ENCODE assay signal across 22 mouse cellular contexts in the genomic region with DNA sequence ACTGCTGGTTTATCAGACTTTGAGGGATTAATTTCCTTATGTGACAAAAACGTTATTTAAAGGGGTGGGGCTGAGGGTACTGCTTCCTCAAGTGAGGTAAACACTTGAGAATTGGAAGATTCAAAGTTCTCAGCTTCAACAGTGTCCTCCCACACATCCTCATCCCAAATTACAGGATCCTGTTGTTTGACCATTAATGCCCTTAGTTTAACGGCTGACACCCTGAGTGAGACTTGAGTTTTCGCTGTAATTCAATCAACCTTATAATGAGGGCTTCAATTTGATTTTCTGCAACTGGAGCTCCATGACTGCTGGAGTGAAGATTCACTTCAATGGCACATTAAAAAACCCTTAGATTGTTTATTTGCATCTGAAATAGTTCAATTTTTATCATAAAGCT. TPM values are rescaled to one million over a fixed set of nuclear protein-coding genes. Genes with fewer than 3 reads are reported as not detected.
A peak's percentile ranks its signal among the peaks of the same experiment; 100 is the strongest.
DNase-seq lines count a peak whose midpoint lies in the region; ATAC-seq and TF ChIP-seq lines count a peak whose summit lies in the region.
"Had no signal": no experiment of that assay in that cellular context is flagged by ENCODE, and none has a peak within 500 bp of the region (broad histone marks: within the 10 kb centered on the region; RNA-seq: fewer than 3 reads in every experiment).

No protein-coding gene starts in this region.

- no peaks in the 10 kb centered on the region for H3K9me3 ChIP-seq in kidney, embryonic 15.5 days (replicated peaks)
- no peaks in the 10 kb centered on the region for H3K9me3 ChIP-seq in kidney, embryonic 14.5 days (ENCODE audit: control insufficient read depth, low read length)
- no peaks in the 10 kb centered on the region for H3K9me3 ChIP-seq in kidney, embryonic 16.5 days (ENCODE audit: low read length)
- H3K9me3 ChIP-seq in kidney, postnatal 0 days (replicated peaks; ENCODE audit: low read length) = no peaks in the 10 kb centered on the region
- H3K9me3 ChIP-seq: G1E had no signal

- no peak overlapping the region for H3K27ac ChIP-seq in kidney, embryonic 15.5 days
- no peak overlapping the region for H3K27ac ChIP-seq in kidney, embryonic 14.5 days (ENCODE audit: low read depth, low read length)
- no peak overlapping the region for H3K27ac ChIP-seq in kidney, embryonic 16.5 days (ENCODE audit: low read length)
- no peak overlapping the region for H3K27ac ChIP-seq in kidney, adult 2 months (ENCODE audit: insufficient read depth, low read depth, low read length)
- no peak overlapping the region for H3K27ac ChIP-seq in kidney, postnatal 0 days

- H3K36me3 ChIP-seq in kidney, embryonic 15.5 days = peaks cover 20% of the 10 kb centered on the region
- H3K36me3 ChIP-seq in kidney, embryonic 14.5 days (ENCODE audit: control insufficient read depth, insufficient read depth, low read length) = peaks cover 4% of the 10 kb centered on the region; the same call in 1 of the 2 replicates
- H3K36me3 ChIP-seq in kidney, embryonic 16.5 days (ENCODE audit: insufficient read depth, low read length) = 0 out of 2 replicates have a peak, but pooled peaks cover 8% of the 10 kb centered on the region
- H3K36me3 ChIP-seq in kidney, adult 2 months (ENCODE audit: control insufficient read depth, insufficient read depth, low read length) = no peaks in the 10 kb centered on the region; the same call in none of the 2 replicates
- peaks cover 6% of the 10 kb centered on the region; the same call in 1 of the 2 replicates for H3K36me3 ChIP-seq in kidney, postnatal 0 days (ENCODE audit: insufficient read depth, low read length)

- no peak for DNase-seq in kidney, adult 2 months
- DNase-seq in kidney, postnatal 0 days (ENCODE audit: low spot score) = peak; percentile 67
- DNase-seq in kidney, postnatal 4 days = no peak
- DNase-seq: adrenal gland, adult 2 months; adrenal gland, adult 8-10 months; adrenal gland, postnatal 10 days; adrenal gland, postnatal 14 days; adrenal gland, postnatal 25 days; adrenal gland, postnatal 36 days; B cell, adult 2 months; cerebellum, adult 11 months; cerebellum, adult 11-12 months; cerebellum, adult 18-20 months had no signal

- no peaks in the 10 kb centered on the region for H3K4me1 ChIP-seq in kidney, embryonic 15.5 days
- no peaks in the 10 kb centered on the region for H3K4me1 ChIP-seq in kidney, embryonic 14.5 days (ENCODE audit: control insufficient read depth, insufficient read depth, low read length)
- no peaks in the 10 kb centered on the region for H3K4me1 ChIP-seq in kidney, embryonic 16.5 days (ENCODE audit: insufficient read depth, low read length)
- H3K4me1 ChIP-seq in kidney, adult 2 months (ENCODE audit: control insufficient read depth, insufficient read depth, low read length) = no peaks in the 10 kb centered on the region
- H3K4me1 ChIP-seq in kidney, postnatal 0 days (replicated peaks; ENCODE audit: insufficient read depth, low read length) = no peaks in the 10 kb centered on the region

- H3K4me2 ChIP-seq in kidney, embryonic 15.5 days = no peak overlapping the region
- no peak overlapping the region for H3K4me2 ChIP-seq in kidney, embryonic 14.5 days (replicated peaks; ENCODE audit: low read depth, low read length)
- H3K4me2 ChIP-seq in kidney, embryonic 16.5 days (replicated peaks; ENCODE audit: low read depth, low read length) = no peak overlapping the region
- no peak overlapping the region for H3K4me2 ChIP-seq in kidney, postnatal 0 days (ENCODE audit: low read length)

- peak; percentile 67; the same call in 1 of the 2 replicates for ATAC-seq in kidney, embryonic 15.5 days (replicated peaks; ENCODE audit: low FRiP score)
- ATAC-seq in kidney, embryonic 14.5 days (ENCODE audit: low FRiP score, low TSS enrichment) = no peak
- peak; percentile 59; the same call in 1 of the 2 replicates for ATAC-seq in kidney, embryonic 16.5 days (ENCODE audit: low FRiP score, low TSS enrichment)
- ATAC-seq in kidney, postnatal 0 days (replicated peaks; ENCODE audit: low FRiP score, low read depth) = no peak
- ATAC-seq: activated CD4-positive, CD25-positive, alpha-beta regulatory T cell, adult 4 months; CD4-positive, CD25-positive, alpha-beta regulatory T cell, adult 4 months; Patski had no signal

- no peak overlapping the region for H3K9ac ChIP-seq in kidney, embryonic 15.5 days
- H3K9ac ChIP-seq in kidney, embryonic 14.5 days (ENCODE audit: low read depth, low read length) = no peak overlapping the region
- H3K9ac ChIP-seq in kidney, embryonic 16.5 days (replicated peaks; ENCODE audit: low read length) = no peak overlapping the region
- no peak overlapping the region for H3K9ac ChIP-seq in kidney, postnatal 0 days (ENCODE audit: low read depth, low read length)

- TF ChIP-seq CTCF in kidney, adult 2 months (conservative IDR thresholded peaks at IDR 0.05; ENCODE audit: insufficient read depth, insufficient read length, low read depth, low read length) = no peak
- TF ChIP-seq CTCF in kidney, postnatal 0 days (IDR thresholded peaks at IDR 0.05; ENCODE audit: low read depth) = no peak

- no peaks in the 10 kb centered on the region for H3K27me3 ChIP-seq in kidney, embryonic 15.5 days
- H3K27me3 ChIP-seq in kidney, embryonic 14.5 days (ENCODE audit: control insufficient read depth, insufficient read depth, low read length) = no peaks in the 10 kb centered on the region
- H3K27me3 ChIP-seq in kidney, embryonic 16.5 days (ENCODE audit: insufficient read depth, low read length) = no peaks in the 10 kb centered on the region
- H3K27me3 ChIP-seq in kidney, adult 2 months (replicated peaks; ENCODE audit: control insufficient read depth, insufficient read depth, low read length) = no peaks in the 10 kb centered on the region
- no peaks in the 10 kb centered on the region for H3K27me3 ChIP-seq in kidney, postnatal 0 days (ENCODE audit: insufficient read depth, low read length)
- H3K27me3 ChIP-seq: CH12.LX had no signal

- no peak for TF ChIP-seq POLR2A in kidney, adult 2 months (IDR thresholded peaks at IDR 0.05; ENCODE audit: low read depth, low read length)

- H3K4me3 ChIP-seq in kidney, embryonic 15.5 days (replicated peaks) = no peak overlapping the region
- H3K4me3 ChIP-seq in kidney, embryonic 14.5 days (ENCODE audit: low read length) = no peak overlapping the region
- H3K4me3 ChIP-seq in kidney, embryonic 16.5 days (ENCODE audit: low read length) = no peak overlapping the region
- no peak overlapping the region for H3K4me3 ChIP-seq in kidney, adult 2 months (ENCODE audit: insufficient read depth, low read depth, low read length)
- H3K4me3 ChIP-seq in kidney, postnatal 0 days (replicated peaks; ENCODE audit: low read depth, low read length) = no peak overlapping the region

- WGBS in kidney, embryonic 15.5 days = 52% methylated on average over 3 of the region's 3 CpGs
- 42% methylated on average over 3 of the region's 3 CpGs for WGBS in kidney, embryonic 14.5 days
- 44% methylated on average over 3 of the region's 3 CpGs for WGBS in kidney, embryonic 16.5 days
- 40% methylated on average over 3 of the region's 3 CpGs for WGBS in kidney, adult 2 months
- WGBS in kidney, postnatal 0 days = 45% methylated on average over 3 of the region's 3 CpGs

RNA-seq across cellular contexts. Expression of a gene that starts 1.7 kb away (rescaled TPM):
- polyA plus RNA-seq in kidney, embryonic 15.5 days (2015; fragmentation: Nextera tagmentation; extraction: Ambion mirVana) = 2.7 and 5.4 TPM in 2 replicates
- 6.1 and 7.7 TPM in 2 replicates for polyA plus RNA-seq in kidney, embryonic 14.5 days (2014; fragmentation: Nextera tagmentation; extraction: Ambion mirVana)
- 4.8 and 6.6 TPM in 2 replicates for polyA plus RNA-seq in kidney, embryonic 16.5 days (2015; fragmentation: Nextera tagmentation; extraction: Ambion mirVana)
- not detected in 2 replicates for polyA plus RNA-seq in kidney, adult 2 months (2012; rRNA removed)
- 4.6 and 7.9 TPM in 2 replicates for polyA plus RNA-seq in kidney, postnatal 0 days (2015; fragmentation: Nextera tagmentation; extraction: Ambion mirVana)
- polyA plus RNA-seq: adrenal gland, adult 2 months; C2C12; G1E had no signal

RNA-seq across cellular contexts. Expression of a gene that starts 14.2 kb away (rescaled TPM):
- polyA plus RNA-seq in kidney, embryonic 15.5 days (2015; fragmentation: Nextera tagmentation; extraction: Ambion mirVana) = 12.8 and 14.8 TPM in 2 replicates
- polyA plus RNA-seq in kidney, embryonic 14.5 days (2014; fragmentation: Nextera tagmentation; extraction: Ambion mirVana) = 12.9 and 18.4 TPM in 2 replicates
- 13.1 and 15.3 TPM in 2 replicates for polyA plus RNA-seq in kidney, embryonic 16.5 days (2015; fragmentation: Nextera tagmentation; extraction: Ambion mirVana)
- 0.69 and 1.0 TPM in 2 replicates for polyA plus RNA-seq in kidney, adult 2 months (2012; rRNA removed)
- polyA plus RNA-seq in kidney, postnatal 0 days (2015; fragmentation: Nextera tagmentation; extraction: Ambion mirVana) = 10.3 and 11.0 TPM in 2 replicates

RNA-seq across cellular contexts. Expression of a gene that starts 37.3 kb away (rescaled TPM):
- 7.4 and 8.6 TPM in 2 replicates for polyA plus RNA-seq in kidney, embryonic 15.5 days (2015; fragmentation: Nextera tagmentation; extraction: Ambion mirVana)
- 5.1 and 8.8 TPM in 2 replicates for polyA plus RNA-seq in kidney, embryonic 14.5 days (2014; fragmentation: Nextera tagmentation; extraction: Ambion mirVana)
- polyA plus RNA-seq in kidney, embryonic 16.5 days (2015; fragmentation: Nextera tagmentation; extraction: Ambion mirVana) = 8.2 and 8.3 TPM in 2 replicates
- 1.9 TPM in 2 replicates for polyA plus RNA-seq in kidney, adult 2 months (2012; rRNA removed)
- 5.5 and 5.7 TPM in 2 replicates for polyA plus RNA-seq in kidney, postnatal 0 days (2015; fragmentation: Nextera tagmentation; extraction: Ambion mirVana)

RNA-seq across cellular contexts. Expression of a gene that starts 42.9 kb away (rescaled TPM):
- polyA plus RNA-seq in kidney, embryonic 15.5 days (2015; fragmentation: Nextera tagmentation; extraction: Ambion mirVana) = 2.8 and 3.5 TPM in 2 replicates
- 2.6 and 4.4 TPM in 2 replicates for polyA plus RNA-seq in kidney, embryonic 14.5 days (2014; fragmentation: Nextera tagmentation; extraction: Ambion mirVana)
- polyA plus RNA-seq in kidney, embryonic 16.5 days (2015; fragmentation: Nextera tagmentation; extraction: Ambion mirVana) = 4.4 and 4.6 TPM in 2 replicates
- polyA plus RNA-seq in kidney, adult 2 months (2012; rRNA removed) = 0.34 and 0.61 TPM in 2 replicates
- 2.7 and 3.4 TPM in 2 replicates for polyA plus RNA-seq in kidney, postnatal 0 days (2015; fragmentation: Nextera tagmentation; extraction: Ambion mirVana)

Comparison
In these comparisons a context has a peak if more than half of its experiments do, and no peak if none do; other contexts are left out.
1. ATAC-seq: peak in kidney, embryonic 15.5 days (single experiment) and kidney, embryonic 16.5 days (single experiment); none in kidney, embryonic 14.5 days (single experiment) and kidney, postnatal 0 days (single experiment).